Mouse (Mus musculus) stomach, postnatal 0 days (tissue): ENCODE measurements around the gene Fbxl5. TPM values are rescaled to one million over a fixed set of nuclear protein-coding genes. Genes with fewer than 3 reads are reported as not detected.

Experiments
- ATAC-seq: fragments of 200-750 bp; cut with Nextera tagmentation; 2 replicates; pipeline ENCODE4 v1.8.0; 2017; ENCODE audit not compliant: low FRiP score, low TSS enrichment
- DNase-seq: peaks from one replicate; pipeline ENCODE4 v3.0.0-alpha.2; 2016; ENCODE audit warnings: low spot score
- H3K27ac ChIP-seq: fragments of 300-500 bp; sonication (generic); replicated peaks from 2 replicates; pipeline ENCODE4 v1.5.1; 2014; ENCODE audit warnings: mild to moderate bottlenecking, control low read depth
- H3K27me3 ChIP-seq: fragments of 300-500 bp; sonication (generic); 2 replicates; pipeline ENCODE4 v1.6.1; 2014; ENCODE audit warnings: low read length; ENCODE audit not compliant: control insufficient read depth, insufficient read depth
- H3K36me3 ChIP-seq: fragments of 300-500 bp; sonication (generic); 2 replicates; pipeline ENCODE4 v1.6.1; 2014; ENCODE audit warnings: low read length, mixed read lengths; ENCODE audit not compliant: control insufficient read depth, insufficient read depth
- H3K4me1 ChIP-seq: fragments of 300-500 bp; sonication (generic); replicated peaks from 2 replicates; pipeline ENCODE4 v1.6.1; 2014; ENCODE audit warnings: antibody characterized with exemption; ENCODE audit not compliant: control insufficient read depth, insufficient read depth
- H3K4me2 ChIP-seq: fragments of 300-500 bp; sonication (generic); replicated peaks from 2 replicates; pipeline ENCODE4 v1.6.1; 2014; ENCODE audit warnings: low read depth, mild to moderate bottlenecking, control low read depth, moderate library complexity
- H3K4me3 ChIP-seq: fragments of 300-500 bp; sonication (generic); 2 replicates; pipeline ENCODE4 v1.5.1; 2014; ENCODE audit warnings: low read depth, low read length, control low read depth
- H3K9ac ChIP-seq: fragments of 300-500 bp; sonication (generic); 2 replicates; pipeline ENCODE4 v1.6.1; 2014; ENCODE audit warnings: mild to moderate bottlenecking, low read length, control low read depth, mixed read lengths
- H3K9me3 ChIP-seq: fragments of 300-500 bp; sonication (generic); 2 replicates; pipeline ENCODE4 v1.6.1; 2016; ENCODE audit warnings: low read length; ENCODE audit not compliant: control insufficient read depth
- CTCF ChIP-seq: IDR thresholded peaks from 2 replicates; pipeline ENCODE4 v1.5.1; 2016; ENCODE audit warnings: antibody characterized with exemption, low read depth, mild to moderate bottlenecking, moderate library complexity
- EP300 ChIP-seq: optimal IDR thresholded peaks from 2 replicates; pipeline ENCODE3; 2016; ENCODE audit warnings: antibody characterized with exemption
- WGBS: fragments of 180-500 bp; shearing (Covaris S2); extraction: QIAGEN DNeasy Blood & Tissue Kit; methylation state at CpG from one replicate; pipeline ENCODE4 v1.1.7; 2014; 5-methylcytosine and 5-hydroxymethylcytosine counted together
- polyA plus RNA-seq: library from polyadenylated mRNA; unstranded; fragments of >200 nt; fragmentation: Nextera tagmentation; extraction: Ambion mirVana; gene quantifications from 2 replicates; pipeline ENCODE4 v1.2.1, GENCODE M21; 2015

Fbxl5 gene
- polyA plus RNA-seq, 1 experiment from 2014 or later: 44.0 TPM

DNA sequence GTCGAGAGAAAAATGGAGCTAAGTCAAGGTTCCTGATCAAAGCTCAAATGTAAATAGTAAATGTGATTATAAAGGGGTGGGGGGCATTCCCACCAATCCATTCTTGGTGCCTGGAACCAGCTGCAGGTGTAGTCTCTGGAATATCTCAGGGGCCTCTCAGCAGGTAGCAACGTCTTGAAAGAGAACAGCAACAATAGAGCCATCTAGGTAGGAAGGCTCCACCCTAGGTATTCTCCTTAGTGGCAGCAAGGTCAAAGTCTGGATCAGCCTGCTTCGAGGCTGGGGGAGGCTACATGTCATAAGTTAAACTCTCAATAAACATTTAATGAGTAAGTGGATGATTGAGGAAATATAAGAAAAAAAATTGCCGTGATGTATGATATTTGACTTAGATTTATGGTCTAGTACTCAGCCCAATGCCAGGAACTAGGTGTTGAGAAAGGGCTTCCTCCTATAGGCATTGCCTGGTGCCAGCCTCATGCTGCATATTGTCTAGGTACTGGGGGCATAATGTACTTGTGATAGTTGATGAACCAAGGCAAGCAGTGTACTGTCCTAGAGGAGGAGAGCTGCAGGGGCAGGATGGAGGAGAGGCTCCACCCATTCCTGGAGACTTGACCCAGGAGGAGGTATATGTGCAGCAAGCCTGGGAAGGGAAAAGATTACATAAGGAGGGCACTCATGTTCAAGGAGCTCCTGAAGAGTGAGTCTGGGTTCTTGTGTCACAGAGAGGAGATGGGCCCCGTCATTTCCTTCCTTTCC, 39.4 kb upstream of the Fbxl5 start:
- Histone ChIP-seq H3K9me3 (no peaks in the 10 kb centered on the region), H3K4me3 (no peak overlapping the region), H3K9ac (no peak overlapping the region), H3K36me3 (no peaks in the 10 kb centered on the region), H3K27ac (no peak overlapping the region), H3K4me2 (no peak overlapping the region), H3K27me3 (no peaks in the 10 kb centered on the region), H3K4me1 (no peaks in the 10 kb centered on the region)
- TF ChIP-seq CTCF (no peak), EP300 (no peak)
- WGBS: 55% methylated on average over 5 of the region's 5 CpGs
- ATAC-seq (peak; percentile 75), DNase-seq (peak; percentile 16)

DNA sequence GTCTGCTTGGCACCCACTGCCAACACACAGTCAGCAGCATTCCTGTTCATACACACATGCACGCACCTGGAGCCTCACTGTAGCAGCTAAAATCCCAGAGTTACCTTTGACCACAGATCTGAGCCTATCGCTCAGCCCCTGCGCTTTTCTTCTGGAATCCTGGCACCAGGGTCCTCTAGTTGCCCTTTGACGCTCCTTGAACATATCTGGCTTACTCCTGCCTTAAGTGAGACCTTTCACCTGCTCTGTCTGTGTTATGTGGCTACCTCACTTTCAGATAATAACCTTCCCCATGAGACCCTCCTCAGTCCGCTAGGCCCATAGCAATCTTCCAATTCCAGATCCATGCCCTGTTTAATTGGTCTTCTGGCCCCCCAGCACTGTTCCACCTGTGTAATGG, 38.7 kb upstream of the Fbxl5 start:
- Histone ChIP-seq H3K9ac (no peak overlapping the region), H3K4me1 (no peaks in the 10 kb centered on the region), H3K4me2 (no peak overlapping the region), H3K36me3 (no peaks in the 10 kb centered on the region), H3K9me3 (no peaks in the 10 kb centered on the region), H3K27me3 (no peaks in the 10 kb centered on the region), H3K27ac (no peak overlapping the region), H3K4me3 (no peak overlapping the region)
- ATAC-seq (no peak), DNase-seq (no peak)
- TF ChIP-seq EP300: no peak
- no peak for TF ChIP-seq CTCF
- 86% methylated on average over 5 of the region's 5 CpGs for WGBS

DNA sequence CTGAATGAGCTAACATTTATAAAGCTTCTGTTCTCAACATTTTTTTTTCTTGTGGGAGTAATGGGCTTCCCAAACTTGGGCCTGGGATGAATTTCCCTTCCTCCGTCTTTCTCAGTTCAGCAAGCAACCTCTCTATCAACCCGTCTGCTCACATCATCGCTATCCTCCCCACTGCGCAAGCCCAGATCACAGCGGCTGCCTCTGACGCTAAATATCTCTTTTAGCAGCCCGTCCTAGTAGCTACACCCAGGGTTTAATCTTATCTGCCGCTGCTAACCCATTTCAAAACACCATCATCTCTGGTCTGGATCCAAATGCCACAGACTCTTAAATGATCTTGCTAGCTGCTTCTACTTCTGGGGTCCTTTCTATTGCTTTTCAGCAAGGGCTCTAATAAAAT, 38.2 kb upstream of the Fbxl5 start:
- no peak overlapping the region for H3K9ac ChIP-seq
- no peaks in the 10 kb centered on the region for H3K9me3 ChIP-seq
- H3K4me3 ChIP-seq: no peak overlapping the region
- TF ChIP-seq CTCF: no peak
- TF ChIP-seq EP300: no peak
- no peak overlapping the region for H3K27ac ChIP-seq
- no peak for ATAC-seq
- 74% methylated on average over 8 of the region's 8 CpGs for WGBS
- no peak overlapping the region for H3K4me2 ChIP-seq
- no peaks in the 10 kb centered on the region for H3K36me3 ChIP-seq
- H3K4me1 ChIP-seq: no peaks in the 10 kb centered on the region
- no peaks in the 10 kb centered on the region for H3K27me3 ChIP-seq
- DNase-seq: no peak

DNA sequence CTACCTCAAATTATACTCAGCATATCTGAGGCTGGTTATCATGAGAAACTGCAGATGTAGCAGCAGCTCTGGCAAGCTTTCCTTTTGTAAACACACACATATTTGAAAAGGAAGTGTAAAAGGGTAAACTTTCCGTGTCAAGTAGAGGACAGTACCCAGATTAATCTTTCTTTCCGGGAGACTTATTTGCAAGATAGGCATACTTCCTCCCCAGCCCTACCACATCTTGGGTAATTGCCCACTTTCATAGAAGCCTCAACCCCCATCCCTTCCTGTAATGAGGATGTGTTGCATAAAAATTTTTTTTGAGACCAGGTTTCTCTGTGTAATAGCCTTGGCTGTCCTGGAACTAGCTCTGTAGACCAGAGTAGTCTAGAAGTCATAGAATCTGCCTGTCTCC, 34.3 kb upstream of the Fbxl5 start:
- DNase-seq: no peak
- H3K36me3 ChIP-seq: no peaks in the 10 kb centered on the region
- H3K27ac ChIP-seq: no peak overlapping the region
- no peak for TF ChIP-seq EP300
- no peak for TF ChIP-seq CTCF
- peak; percentile 76; the same call in 1 of the 2 replicates for ATAC-seq
- H3K4me3 ChIP-seq: no peak overlapping the region
- WGBS: 2% methylated on average over 2 of the region's 2 CpGs
- no peak overlapping the region for H3K9ac ChIP-seq
- no peaks in the 10 kb centered on the region for H3K9me3 ChIP-seq
- H3K27me3 ChIP-seq: no peaks in the 10 kb centered on the region
- H3K4me2 ChIP-seq: no peak overlapping the region
- H3K4me1 ChIP-seq: no peaks in the 10 kb centered on the region

DNA sequence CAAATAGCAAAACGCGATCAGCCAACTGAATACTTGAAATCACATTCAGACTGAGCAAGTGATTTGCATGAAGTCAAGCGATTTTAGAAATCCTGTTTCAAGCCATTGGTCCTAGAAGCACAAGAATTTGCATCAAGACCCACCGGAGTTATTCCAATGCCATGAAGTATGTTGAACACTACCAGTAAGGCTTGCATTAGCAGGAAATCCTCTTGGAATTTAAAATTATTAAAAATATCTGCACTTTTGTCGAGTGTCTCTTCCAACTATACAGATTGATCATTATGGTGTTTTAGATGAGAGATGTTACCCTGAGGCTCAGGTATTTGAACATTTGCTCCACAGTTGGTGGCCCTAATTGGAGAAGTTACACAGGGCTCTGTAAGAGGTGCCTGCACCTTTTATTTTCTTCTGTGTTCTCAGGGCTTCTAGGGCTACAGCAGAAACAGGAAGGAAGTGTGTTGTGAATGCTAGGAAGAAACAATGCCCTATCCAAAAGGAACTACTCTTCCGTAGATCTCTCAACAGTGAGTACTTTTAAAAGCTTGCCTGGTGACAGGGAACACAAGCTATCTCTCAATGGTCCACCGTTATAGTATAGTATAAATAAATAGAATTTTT, 32.5 kb upstream of the Fbxl5 start:
- H3K36me3 ChIP-seq: no peaks in the 10 kb centered on the region
- ATAC-seq: no peak
- 77% methylated on average over 7 of the region's 7 CpGs for WGBS
- H3K4me3 ChIP-seq: no peak overlapping the region
- no peak overlapping the region for H3K27ac ChIP-seq
- H3K9me3 ChIP-seq: no peaks in the 10 kb centered on the region
- no peak for DNase-seq
- H3K9ac ChIP-seq: no peak overlapping the region
- no peaks in the 10 kb centered on the region for H3K4me1 ChIP-seq
- H3K27me3 ChIP-seq: no peaks in the 10 kb centered on the region
- no peak for TF ChIP-seq CTCF
- H3K4me2 ChIP-seq: no peak overlapping the region
